Mouse (Mus musculus) midbrain, embryonic 15.5 days (tissue): ENCODE results near the gene Sgcb. TPM values are rescaled to one million over a fixed set of nuclear protein-coding genes. Genes with fewer than 3 reads are reported as not detected.

Experiments
- ATAC-seq: fragments of 200-750 bp; cut with Nextera tagmentation; replicated peaks from 2 replicates; pipeline ENCODE4 v1.8.0; 2017; ENCODE audit warnings: moderate TSS enrichment
- H3K27ac ChIP-seq: fragments of 300-500 bp; sonication (generic); 2 replicates; pipeline ENCODE4 v1.5.1; 2015; ENCODE audit warnings: mild to moderate bottlenecking, inconsistent platforms
- H3K27me3 ChIP-seq: fragments of 300-500 bp; sonication (generic); replicated peaks from 2 replicates; pipeline ENCODE4 v1.6.1; 2015; ENCODE audit warnings: inconsistent platforms
- H3K36me3 ChIP-seq: fragments of 300-500 bp; sonication (generic); replicated peaks from 2 replicates; pipeline ENCODE4 v1.6.1; 2015; ENCODE audit warnings: inconsistent platforms
- H3K4me1 ChIP-seq: fragments of 300-500 bp; sonication (generic); 2 replicates; pipeline ENCODE4 v1.6.1; 2015; ENCODE audit warnings: inconsistent platforms
- H3K4me2 ChIP-seq: fragments of 300-500 bp; sonication (generic); 2 replicates; pipeline ENCODE4 v1.6.1; 2015; ENCODE audit warnings: inconsistent platforms, mild to moderate bottlenecking, moderate library complexity
- H3K4me3 ChIP-seq: fragments of 300-500 bp; sonication (generic); 2 replicates; pipeline ENCODE4 v1.5.1; 2015; ENCODE audit warnings: mild to moderate bottlenecking, inconsistent platforms
- H3K9ac ChIP-seq: fragments of 300-500 bp; sonication (generic); 2 replicates; pipeline ENCODE4 v1.6.1; 2015; ENCODE audit warnings: mild to moderate bottlenecking, inconsistent platforms
- H3K9me3 ChIP-seq: fragments of 300-500 bp; sonication (generic); 2 replicates; pipeline ENCODE4 v1.6.1; 2016; ENCODE audit warnings: inconsistent platforms
- WGBS: fragments of 180-500 bp; shearing (Covaris S2); methylation state at CpG from one replicate; pipeline ENCODE4 v1.1.7; 2015; ENCODE audit warnings: mixed read lengths; 5-methylcytosine and 5-hydroxymethylcytosine counted together
- polyA plus RNA-seq: library from polyadenylated mRNA; unstranded; fragments of >200 nt; fragmentation: Nextera tagmentation; extraction: Ambion mirVana; gene quantifications from 2 replicates; pipeline ENCODE4 v1.2.1, GENCODE M21; 2015

Gene Sgcb
- polyA plus RNA-seq, 1 experiment from 2014 or later, result 36.6 TPM

DNA sequence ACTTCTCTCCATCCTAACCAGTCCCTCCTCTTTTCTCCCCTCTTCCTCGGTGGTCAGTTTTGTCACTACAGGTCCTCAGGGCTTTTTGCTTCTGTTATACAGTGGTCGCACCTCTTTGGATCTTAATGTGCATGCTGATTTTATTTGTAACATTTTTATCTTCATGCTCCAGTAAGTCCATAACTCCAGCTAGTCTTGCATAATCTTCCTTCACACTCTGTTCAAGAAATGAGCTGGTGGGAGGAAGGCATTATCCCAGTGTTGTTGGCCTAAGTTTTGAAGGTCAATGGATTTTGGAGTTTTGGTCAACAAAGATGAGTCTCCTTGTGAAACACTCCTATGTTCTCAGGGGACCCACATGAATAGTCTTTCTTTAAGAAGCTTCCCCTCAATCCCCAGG lies 20.3 kb upstream of the Sgcb start:
- 88% methylated on average over 2 of the region's 2 CpGs for WGBS
- Histone ChIP-seq H3K4me3 (no peak overlapping the region), H3K36me3 (no peaks in the 10 kb centered on the region), H3K27ac (no peak overlapping the region), H3K9ac (no peak overlapping the region), H3K9me3 (no peaks in the 10 kb centered on the region), H3K4me2 (no peak overlapping the region), H3K4me1 (no peaks in the 10 kb centered on the region), H3K27me3 (no peaks in the 10 kb centered on the region)
- ATAC-seq, result no peak

DNA sequence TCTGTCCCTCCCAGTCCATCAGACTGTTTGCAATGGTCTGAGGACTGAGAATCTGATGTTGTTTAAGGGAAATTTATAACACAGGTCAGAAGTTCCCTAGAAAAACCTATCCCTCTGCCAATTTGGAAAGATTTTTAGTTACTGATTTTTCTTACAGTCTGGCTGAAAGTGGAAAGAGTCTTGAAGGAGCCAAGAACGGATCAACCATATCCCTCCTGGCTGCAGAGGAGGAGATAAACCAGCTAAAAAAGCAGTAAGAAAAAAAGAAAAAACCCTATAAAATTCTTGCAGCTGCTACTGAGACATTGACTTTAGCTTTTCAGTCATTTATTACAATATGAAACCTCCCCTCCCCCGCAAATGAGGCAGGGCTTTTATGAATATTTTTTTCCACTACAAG lies 19.1 kb upstream of the Sgcb start:
- Histone ChIP-seq H3K27ac (no peak overlapping the region), H3K4me3 (no peak overlapping the region), H3K9ac (no peak overlapping the region), H3K4me2 (no peak overlapping the region), H3K4me1 (no peaks in the 10 kb centered on the region), H3K9me3 (no peaks in the 10 kb centered on the region), H3K27me3 (no peaks in the 10 kb centered on the region), H3K36me3 (no peaks in the 10 kb centered on the region)
- no peak for ATAC-seq
- WGBS, result 90% methylated on average over 2 of the region's 2 CpGs

DNA sequence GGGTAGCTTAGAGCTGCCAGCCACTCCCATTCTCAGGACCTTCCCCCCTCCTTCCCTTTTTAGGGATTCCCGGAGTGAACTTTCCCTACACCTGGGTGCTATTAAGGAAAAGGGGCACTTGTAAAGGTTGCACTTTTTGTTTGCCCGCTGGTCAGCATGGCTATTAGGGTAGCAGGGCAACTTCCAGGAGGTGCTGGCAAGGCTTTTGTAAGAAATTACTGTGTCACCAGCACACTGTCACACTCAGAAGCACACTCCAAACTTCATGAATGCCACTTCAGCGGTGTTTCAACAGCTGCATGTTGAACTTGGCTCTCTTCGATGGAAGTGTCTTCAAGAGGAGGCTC lies 4.2 kb upstream of the Sgcb start:
- Histone ChIP-seq H3K4me2 (peak overlapping the region; percentile 65), H3K9me3 (no peaks in the 10 kb centered on the region), H3K4me3 (peak overlapping the region; percentile 33), H3K27me3 (peaks cover 62% of the 10 kb centered on the region), H3K27ac (no peak overlapping the region), H3K36me3 (no peaks in the 10 kb centered on the region), H3K9ac (no peak overlapping the region), H3K4me1 (peaks cover 26% of the 10 kb centered on the region)
- WGBS, result 2% methylated on average over 4 of the region's 4 CpGs
- no peak for ATAC-seq

DNA sequence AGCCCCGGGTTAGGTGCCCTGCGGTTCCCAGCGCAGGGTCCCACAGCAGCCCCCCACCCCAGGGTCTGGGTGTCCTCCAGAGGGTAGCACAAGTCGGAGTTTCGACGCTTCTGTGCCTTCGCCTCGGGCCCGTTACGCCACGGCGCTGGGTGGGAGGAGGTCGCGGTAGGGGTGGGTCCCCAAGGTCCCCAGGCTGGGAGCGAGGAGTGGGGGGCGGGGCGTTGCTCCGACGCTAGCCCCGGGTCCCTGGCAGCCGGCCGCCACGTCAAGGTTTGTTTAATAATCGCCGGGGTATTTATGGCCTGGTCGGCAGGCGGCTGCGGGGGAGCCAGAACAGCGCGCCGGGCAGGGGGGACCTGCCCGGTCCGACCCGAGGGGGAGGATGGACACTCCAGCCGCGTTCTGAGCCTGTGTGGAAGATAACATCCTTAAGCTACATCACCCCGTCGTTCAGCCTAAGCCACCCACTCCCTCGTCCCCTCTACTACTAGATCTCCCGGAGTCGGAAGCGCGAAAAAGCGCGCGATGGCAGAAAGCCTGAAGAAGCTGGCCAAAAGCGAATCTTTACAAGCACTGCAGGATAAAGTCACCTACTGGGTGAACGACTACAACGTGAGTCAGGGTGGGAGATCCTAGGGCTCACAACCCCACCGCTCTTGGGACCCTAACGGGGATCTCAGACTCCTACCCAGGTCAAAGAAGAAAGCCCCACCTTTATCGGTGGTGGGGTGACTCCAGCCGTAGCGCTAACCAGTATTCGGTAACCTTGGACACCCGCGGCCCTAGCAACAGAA lies 3.7 kb upstream of the Sgcb start, which contains the start of gene Spata18:
Gene Spata18, plus strand, starts transcription at position 319 of the 794 bp plus-strand sequence.
- no peak for ATAC-seq
- peaks cover 62% of the 10 kb centered on the region for H3K27me3 ChIP-seq
- H3K36me3 ChIP-seq, result no peaks in the 10 kb centered on the region
- H3K27ac ChIP-seq, result no peak within 1 kb of the TSS
- H3K4me2 ChIP-seq, result peak within 1 kb of the TSS; percentile 65
- peak within 1 kb of the TSS; percentile 33 for H3K4me3 ChIP-seq
- H3K9ac ChIP-seq, result peak within 1 kb of the TSS; percentile 7; the same call in 1 of the 2 replicates
- H3K4me1 ChIP-seq, result peaks cover 31% of the 10 kb centered on the region
- H3K9me3 ChIP-seq, result no peaks in the 10 kb centered on the region
- under 1% methylated on average over 56 of the region's 57 CpGs for WGBS

DNA sequence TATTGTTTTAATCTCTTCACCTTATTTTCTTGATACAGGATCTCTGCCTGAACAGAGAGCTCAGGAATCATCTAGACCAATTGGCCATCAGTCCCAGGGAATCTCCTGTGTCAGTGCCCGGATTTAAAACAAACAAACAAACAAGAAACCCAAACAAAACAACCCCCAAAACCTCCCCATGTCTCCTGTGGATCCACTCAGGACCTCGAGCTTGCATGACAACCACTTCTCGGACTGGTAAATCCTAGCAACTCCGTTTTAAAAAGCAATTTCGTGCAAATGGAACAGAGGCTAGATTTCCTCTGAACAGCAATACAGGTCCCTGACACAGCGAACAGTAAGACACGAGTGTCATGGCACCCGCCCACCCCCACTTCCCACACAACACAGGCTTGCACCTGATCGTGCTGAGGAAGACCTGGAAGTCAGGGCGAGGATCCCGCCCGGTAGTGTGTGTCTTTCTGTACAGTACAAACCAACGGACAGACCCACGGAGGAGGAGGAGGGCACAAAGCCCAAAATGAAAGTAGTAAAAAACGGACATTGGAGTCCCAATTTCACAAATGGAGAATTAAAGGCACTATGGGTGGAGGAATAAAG lies 2.9 kb upstream of the Sgcb start:
- H3K27ac ChIP-seq, result no peak overlapping the region
- peaks cover 62% of the 10 kb centered on the region for H3K27me3 ChIP-seq
- no peaks in the 10 kb centered on the region for H3K36me3 ChIP-seq
- WGBS, result under 1% methylated on average over 15 of the region's 15 CpGs
- H3K4me2 ChIP-seq, result peak overlapping the region; percentile 65
- H3K4me3 ChIP-seq, result peak overlapping the region; percentile 33
- no peak for ATAC-seq
- H3K9me3 ChIP-seq, result no peaks in the 10 kb centered on the region
- H3K4me1 ChIP-seq, result peaks cover 33% of the 10 kb centered on the region
- H3K9ac ChIP-seq, result no peak overlapping the region

DNA sequence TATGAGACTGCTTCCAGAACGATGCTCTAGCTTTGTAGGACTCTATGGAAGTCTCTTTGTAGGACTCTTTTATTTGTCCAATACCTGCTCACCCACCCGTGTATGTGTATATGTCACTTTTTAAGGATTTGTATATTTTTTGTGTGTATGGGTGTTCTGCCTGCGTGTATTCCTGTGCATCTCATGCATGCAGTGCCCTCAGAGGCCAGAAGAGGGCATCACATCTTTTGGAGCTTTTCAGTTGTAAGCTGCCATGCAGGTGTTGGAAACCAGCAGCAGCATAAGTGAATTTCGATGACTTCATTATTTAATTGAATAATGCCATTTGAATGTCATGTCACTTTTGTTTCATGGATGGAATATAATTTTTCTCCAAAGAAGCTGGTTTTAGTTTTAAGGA lies 5.5 kb downstream of the Sgcb start:
- H3K9me3 ChIP-seq, result no peaks in the 10 kb centered on the region
- no peaks in the 10 kb centered on the region for H3K27me3 ChIP-seq
- no peak overlapping the region for H3K27ac ChIP-seq
- no peak overlapping the region for H3K9ac ChIP-seq
- peaks cover 14% of the 10 kb centered on the region for H3K4me1 ChIP-seq
- no peak for ATAC-seq
- WGBS, result 80% methylated on average over 4 of the region's 4 CpGs
- H3K4me3 ChIP-seq, result no peak overlapping the region
- H3K4me2 ChIP-seq, result no peak overlapping the region
- H3K36me3 ChIP-seq, result no peaks in the 10 kb centered on the region; the same call in 1 of the 2 replicates

DNA sequence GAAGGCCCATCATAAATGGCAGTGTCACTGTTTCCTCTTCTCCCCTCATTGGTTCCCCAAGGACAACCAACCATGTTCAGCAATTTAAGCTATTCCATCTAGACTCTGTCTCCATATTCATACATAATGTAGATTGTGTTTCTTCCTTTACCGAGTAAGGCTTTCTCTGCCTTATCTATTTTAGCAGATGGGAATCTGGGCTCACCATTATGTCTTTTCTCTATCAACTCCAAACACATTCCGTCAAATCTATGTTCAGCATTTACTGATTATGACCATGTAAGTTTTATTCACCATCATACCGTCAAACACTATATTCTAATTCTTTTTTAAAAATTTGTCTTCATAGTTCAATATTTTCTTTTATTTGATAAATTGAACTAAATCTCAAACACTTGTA lies 6.5 kb downstream of the Sgcb start:
- peaks cover 5% of the 10 kb centered on the region; the same call in 1 of the 2 replicates for H3K4me1 ChIP-seq
- H3K27ac ChIP-seq, result no peak overlapping the region
- H3K36me3 ChIP-seq, result no peaks in the 10 kb centered on the region; the same call in 1 of the 2 replicates
- no peak overlapping the region for H3K4me3 ChIP-seq
- no peaks in the 10 kb centered on the region for H3K9me3 ChIP-seq
- no peak overlapping the region for H3K9ac ChIP-seq
- no peak overlapping the region for H3K4me2 ChIP-seq
- WGBS, result 85% methylated on average over 3 of the region's 3 CpGs
- no peak for ATAC-seq
- H3K27me3 ChIP-seq, result no peaks in the 10 kb centered on the region

DNA sequence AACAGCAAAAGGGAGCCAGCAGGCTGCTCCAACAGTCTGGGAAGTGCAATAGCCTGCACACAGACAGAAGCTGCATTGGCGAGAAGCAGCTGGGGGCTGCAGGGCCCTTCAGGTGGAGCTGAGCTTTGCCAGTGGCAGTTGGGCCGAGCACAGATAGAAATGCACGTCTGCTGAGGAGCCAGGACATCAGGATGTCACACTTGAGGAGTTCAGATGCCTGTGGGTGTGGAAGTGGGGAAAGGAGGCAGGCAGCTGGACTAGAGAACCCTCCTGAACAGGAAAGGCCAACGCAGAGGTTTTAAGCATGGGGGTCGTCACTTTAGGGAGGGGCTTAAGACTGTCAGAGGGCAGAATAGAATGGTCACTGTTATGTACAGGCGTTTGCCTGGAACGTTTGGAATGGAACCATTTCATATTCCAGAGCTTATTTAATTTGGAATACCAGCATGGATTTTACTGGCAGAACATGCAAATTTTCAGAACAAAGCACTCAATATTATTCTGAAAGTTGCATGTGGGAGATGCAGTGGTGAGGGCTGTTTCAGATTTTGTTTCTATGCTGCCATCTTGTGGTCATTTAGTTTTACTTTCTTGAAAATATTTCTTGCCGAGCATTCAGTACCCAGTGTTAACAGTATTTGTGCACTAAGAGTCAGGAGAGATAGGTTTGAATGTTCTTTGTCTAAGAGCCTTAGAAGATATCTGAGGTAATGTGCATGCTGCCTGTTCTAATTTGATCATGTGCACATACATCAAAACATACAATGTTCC lies 10.1 kb downstream of the Sgcb start:
- Histone ChIP-seq H3K36me3 (peaks cover 17% of the 10 kb centered on the region; the same call in 1 of the 2 replicates), H3K27me3 (no peaks in the 10 kb centered on the region), H3K9me3 (no peaks in the 10 kb centered on the region), H3K4me2 (no peak overlapping the region), H3K4me1 (peaks cover 5% of the 10 kb centered on the region; the same call in 1 of the 2 replicates), H3K4me3 (no peak overlapping the region), H3K27ac (peak overlapping the region; percentile 60), H3K9ac (no peak overlapping the region)
- peak; percentile 85 for ATAC-seq
- WGBS, result 44% methylated on average over 8 of the region's 8 CpGs

DNA sequence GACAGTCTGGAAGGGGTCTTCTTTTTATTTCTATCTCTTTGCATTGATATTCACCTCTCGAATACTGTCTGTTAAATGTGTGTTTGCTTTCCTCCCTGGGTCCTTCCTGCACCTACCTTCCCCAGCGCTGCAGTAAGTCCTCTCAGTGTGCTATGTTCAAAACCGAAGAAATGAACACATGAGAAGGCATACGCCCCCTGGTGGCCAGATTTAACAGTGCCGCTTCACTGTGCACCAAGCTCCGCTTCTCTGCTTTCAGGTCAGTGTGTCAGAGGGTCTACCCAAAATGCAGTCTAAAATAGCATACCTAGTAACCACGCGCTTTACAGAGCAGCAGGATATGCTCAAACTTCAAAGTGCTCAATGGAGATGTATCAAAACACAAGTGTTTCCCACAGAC lies 14.4 kb downstream of the Sgcb start:
- Histone ChIP-seq H3K4me3 (no peak overlapping the region), H3K27ac (no peak overlapping the region), H3K36me3 (peaks cover 17% of the 10 kb centered on the region; the same call in 1 of the 2 replicates), H3K4me2 (no peak overlapping the region), H3K9me3 (no peaks in the 10 kb centered on the region), H3K27me3 (no peaks in the 10 kb centered on the region), H3K4me1 (peaks cover 5% of the 10 kb centered on the region; the same call in 1 of the 2 replicates), H3K9ac (no peak overlapping the region)
- ATAC-seq, result no peak
- WGBS, result 58% methylated on average over 8 of the region's 8 CpGs

DNA sequence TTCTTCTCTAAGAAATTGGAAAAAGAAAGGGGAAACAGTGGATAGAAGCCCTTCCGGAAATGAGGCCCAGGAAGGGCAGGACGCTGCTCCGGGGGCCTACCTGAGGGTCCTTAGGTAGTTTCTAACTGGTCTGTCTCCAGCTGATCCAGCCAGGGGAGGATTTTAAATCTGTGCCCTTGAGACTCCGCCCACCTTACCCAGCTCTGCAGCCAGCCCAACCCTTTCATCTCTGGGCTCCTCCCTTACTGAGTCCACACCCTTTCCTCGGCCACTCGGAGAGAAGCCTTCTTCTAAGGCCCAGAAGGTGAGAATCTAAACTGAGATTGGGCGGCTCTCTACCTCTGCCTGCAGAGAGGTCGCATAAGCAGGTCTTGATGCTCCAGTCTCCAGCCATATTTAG lies 15.3 kb downstream of the Sgcb start, which contains the start of gene Lrrc66:
Gene Lrrc66, minus strand, starts transcription at position 236 of the 400 bp plus-strand sequence.
- no peak for ATAC-seq
- Histone ChIP-seq H3K4me1 (peaks cover 1% of the 10 kb centered on the region; the same call in 1 of the 2 replicates), H3K9me3 (no peaks in the 10 kb centered on the region), H3K9ac (no peak within 1 kb of the TSS), H3K4me2 (no peak within 1 kb of the TSS), H3K4me3 (no peak within 1 kb of the TSS), H3K27ac (no peak within 1 kb of the TSS), H3K27me3 (no peaks in the 10 kb centered on the region), H3K36me3 (peaks cover 17% of the 10 kb centered on the region; the same call in 1 of the 2 replicates)
- WGBS, result 71% methylated on average over 8 of the region's 8 CpGs

DNA sequence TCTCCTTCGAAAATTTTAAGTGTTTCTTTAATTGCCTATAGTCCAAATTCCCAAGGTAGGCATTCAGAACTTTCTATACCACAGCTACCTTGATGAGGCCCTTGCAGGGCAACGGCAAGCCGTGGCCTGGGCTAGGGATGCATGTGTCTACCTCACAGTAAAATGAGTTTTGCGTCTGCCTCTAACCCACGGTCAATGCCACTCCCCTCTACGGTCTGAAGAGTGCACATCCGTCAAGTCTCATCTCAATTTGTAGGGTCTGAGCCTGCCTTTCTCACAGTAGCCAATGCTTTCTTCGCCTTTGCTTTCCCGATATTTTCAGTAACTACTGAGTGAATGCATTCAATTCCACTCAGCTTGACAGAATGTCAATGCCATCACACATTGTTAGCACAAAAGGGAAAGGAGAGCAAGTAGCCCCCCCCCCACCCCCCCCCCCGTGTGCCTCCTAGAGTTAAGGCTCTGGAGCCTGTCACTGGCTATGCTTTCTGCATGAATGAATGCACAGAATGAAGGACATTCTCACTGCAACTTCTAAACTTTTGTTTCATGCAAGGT lies 16.5 kb downstream of the Sgcb start:
- H3K4me1 ChIP-seq, result no peaks in the 10 kb centered on the region
- no peak overlapping the region for H3K9ac ChIP-seq
- peaks cover 17% of the 10 kb centered on the region; the same call in 1 of the 2 replicates for H3K36me3 ChIP-seq
- no peaks in the 10 kb centered on the region for H3K9me3 ChIP-seq
- no peak for ATAC-seq
- WGBS, result 22% methylated on average over 10 of the region's 10 CpGs
- no peak overlapping the region for H3K4me2 ChIP-seq
- no peak overlapping the region for H3K4me3 ChIP-seq
- H3K27ac ChIP-seq, result no peak overlapping the region
- no peaks in the 10 kb centered on the region for H3K27me3 ChIP-seq

DNA sequence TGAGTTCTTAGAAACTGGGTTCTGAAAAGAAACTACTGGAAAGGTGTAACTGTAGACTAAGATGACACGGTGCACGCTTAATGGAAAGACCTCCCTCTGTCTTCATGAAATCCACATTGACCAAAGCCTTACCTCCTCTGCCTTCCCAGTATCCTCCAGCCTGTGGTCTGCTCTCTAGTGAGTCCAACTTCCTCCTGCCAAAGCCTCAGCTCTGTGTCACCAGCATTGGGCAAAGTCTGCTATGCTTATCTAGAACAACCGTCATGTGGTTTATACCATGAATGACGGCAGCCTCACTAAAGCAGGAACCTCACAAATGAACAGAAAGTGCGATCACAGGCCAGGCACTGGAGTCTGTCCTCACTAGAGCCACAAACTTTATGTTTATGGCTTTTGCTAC lies 17.4 kb downstream of the Sgcb start:
- Histone ChIP-seq H3K4me2 (no peak overlapping the region), H3K27ac (no peak overlapping the region), H3K27me3 (no peaks in the 10 kb centered on the region), H3K9ac (no peak overlapping the region), H3K4me3 (no peak overlapping the region), H3K9me3 (no peaks in the 10 kb centered on the region), H3K36me3 (peaks cover 10% of the 10 kb centered on the region; the same call in 1 of the 2 replicates), H3K4me1 (no peaks in the 10 kb centered on the region)
- no peak for ATAC-seq
- 89% methylated on average over 5 of the region's 5 CpGs for WGBS
